Mouse (Mus musculus): ENCODE results near the gene Cabin1.
A peak's percentile ranks its signal among the peaks of the same experiment; 100 is the strongest.
"Not testable (repeated sequence)": the region's sequence is repeated elsewhere in the genome, so short reads cannot be mapped to it uniquely, and the experiment has no call there.

The Cabin1 gene

GRCm38 (mm10) chr10:75767756-75768155 is 3.6 kb upstream of the Cabin1 start:
- not testable (repeated sequence) for DNase-seq (ENCODE audit: low read depth, low spot score)

GRCm38 (mm10) chr10:75766856-75767255 is 2.7 kb upstream of the Cabin1 start:
- no peak for DNase-seq (ENCODE audit: low read depth, low spot score)

GRCm38 (mm10) chr10:75764519-75765473 is 655 bp upstream of the Cabin1 start:
- peak; percentile 63 for DNase-seq (ENCODE audit: low read depth, low spot score)

- DNase-seq (ENCODE audit: low read depth, low spot score): no peak
Measured at GRCm38 (mm10) chr10:75762413-75762812, 1.7 kb downstream of the Cabin1 start.

- DNase-seq (ENCODE audit: low read depth, low spot score): no peak
Measured at GRCm38 (mm10) chr10:75760311-75760710, 3.8 kb downstream of the Cabin1 start.

- DNase-seq (ENCODE audit: low read depth, low spot score): no peak
Measured at GRCm38 (mm10) chr10:75756719-75757118, 7.4 kb downstream of the Cabin1 start.

- peak; percentile 71 for DNase-seq (ENCODE audit: low read depth, low spot score)
Measured at GRCm38 (mm10) chr10:75744017-75744416, 20.1 kb downstream of the Cabin1 start.

GRCm38 (mm10) chr10:75743369-75743768 is 20.8 kb downstream of the Cabin1 start:
- DNase-seq (ENCODE audit: low read depth, low spot score): no peak

- DNase-seq (ENCODE audit: low read depth, low spot score): no peak
Measured at GRCm38 (mm10) chr10:75740866-75741265, 23.3 kb downstream of the Cabin1 start.

- DNase-seq (ENCODE audit: low read depth, low spot score): no peak
Measured at GRCm38 (mm10) chr10:75725449-75725848, 38.7 kb downstream of the Cabin1 start.

- no peak for DNase-seq (ENCODE audit: low read depth, low spot score)
Measured at GRCm38 (mm10) chr10:75720215-75720614, 43.9 kb downstream of the Cabin1 start.

- DNase-seq (ENCODE audit: low read depth, low spot score): no peak
Measured at GRCm38 (mm10) chr10:75714795-75715194, 49.3 kb downstream of the Cabin1 start.

GRCm38 (mm10) chr10:75713026-75713425 is 51.1 kb downstream of the Cabin1 start:
- no peak for DNase-seq (ENCODE audit: low read depth, low spot score)

- no peak for DNase-seq (ENCODE audit: low read depth, low spot score)
Measured at GRCm38 (mm10) chr10:75710210-75710609, 53.9 kb downstream of the Cabin1 start.

GRCm38 (mm10) chr10:75709261-75709660 is 54.9 kb downstream of the Cabin1 start:
- no peak for DNase-seq (ENCODE audit: low read depth, low spot score)

GRCm38 (mm10) chr10:75708633-75708992 is 55.5 kb downstream of the Cabin1 start:
- no peak for DNase-seq (ENCODE audit: low read depth, low spot score)

GRCm38 (mm10) chr10:75707901-75708632 is 56.1 kb downstream of the Cabin1 start:
- DNase-seq (ENCODE audit: low read depth, low spot score): no peak

- no peak for DNase-seq (ENCODE audit: low read depth, low spot score)
Measured at GRCm38 (mm10) chr10:75706632-75707216, 57.4 kb downstream of the Cabin1 start.

- DNase-seq (ENCODE audit: low read depth, low spot score): no peak
Measured at GRCm38 (mm10) chr10:75705681-75706400, 58.3 kb downstream of the Cabin1 start.

GRCm38 (mm10) chr10:75704212-75705185 is 59.6 kb downstream of the Cabin1 start:
- DNase-seq (ENCODE audit: low read depth, low spot score): no peak
